8 mouse cellular contexts compared by ENCODE assay signal in genomic region chr5:127616151-127616550, GRCm38 (mm10). TPM values are rescaled to one million over a fixed set of nuclear protein-coding genes. Genes with fewer than 3 reads are reported as not detected.
A peak's percentile ranks its signal among the peaks of the same experiment; 100 is the strongest.
DNase-seq lines count a peak whose midpoint lies in the region; ATAC-seq and TF ChIP-seq lines count a peak whose summit lies in the region.

No protein-coding gene starts in this region.

- H3K9me3 ChIP-seq in kidney, embryonic 16.5 days (ENCODE audit: low read length): no peaks in the 10 kb centered on the region
- H3K9me3 ChIP-seq in neural tube, embryonic 11.5 days (ENCODE audit: control insufficient read depth, low read length): no peaks in the 10 kb centered on the region

- no peak for TF ChIP-seq CTCF in cortical plate, adult 2 months (IDR thresholded peaks at IDR 0.05; ENCODE audit: extremely low read depth, insufficient read depth, low read length)

- intact Hi-C loops in gastrocnemius, postnatal 14 days (cut with DNase I; ENCODE audit: low total_unique reads): no loop called here

- peak overlapping the region; percentile 95 for H3K4me3 ChIP-seq in kidney, embryonic 16.5 days (ENCODE audit: low read length)
- H3K4me3 ChIP-seq in cortical plate, adult 2 months (ENCODE audit: insufficient read depth, low read length): peak overlapping the region; percentile 76
- H3K4me3 ChIP-seq in neural tube, embryonic 11.5 days (ENCODE audit: low read depth, low read length): peak overlapping the region; percentile 78

- no peaks in the 10 kb centered on the region for H3K27me3 ChIP-seq in kidney, embryonic 16.5 days (ENCODE audit: insufficient read depth, low read length)
- no peaks in the 10 kb centered on the region for H3K27me3 ChIP-seq in neural tube, embryonic 11.5 days (ENCODE audit: control insufficient read depth, insufficient read depth, low read length)

- no peak for ATAC-seq in kidney, embryonic 16.5 days (ENCODE audit: low FRiP score, low TSS enrichment)
- ATAC-seq in neural tube, embryonic 11.5 days (ENCODE audit: insufficient read depth, low FRiP score, low TSS enrichment): no peak; the same call in 1 of the 2 replicates

- H3K27ac ChIP-seq in kidney, embryonic 16.5 days (ENCODE audit: low read length): no peak overlapping the region
- H3K27ac ChIP-seq in cortical plate, adult 2 months (ENCODE audit: insufficient read depth, low read length): peak overlapping the region; percentile 69
- H3K27ac ChIP-seq in neural tube, embryonic 11.5 days (ENCODE audit: low read depth, low read length): no peak overlapping the region

- H3K4me1 ChIP-seq in kidney, embryonic 16.5 days (ENCODE audit: insufficient read depth, low read length): peaks cover 16% of the 10 kb centered on the region
- H3K4me1 ChIP-seq in cortical plate, adult 2 months (ENCODE audit: control insufficient read depth, insufficient read depth, low read length): peaks cover 17% of the 10 kb centered on the region
- H3K4me1 ChIP-seq in neural tube, embryonic 11.5 days (ENCODE audit: control insufficient read depth, insufficient read depth, low read length): peaks cover 14% of the 10 kb centered on the region

- no peak for DNase-seq in kidney, adult 9 months
- DNase-seq in induced T-regulatory cell, adult 2 months (ENCODE audit: low read depth): peak; percentile 45
- DNase-seq in neural tube, embryonic 11.5 days (ENCODE audit: low spot score): no peak
- no peak for DNase-seq in urinary bladder, postnatal 10 days (ENCODE audit: low spot score)
- DNase-seq in gastrocnemius, postnatal 14 days: no peak
- no peak for DNase-seq in lung, postnatal 4 days

- peak overlapping the region; percentile 97 for H3K9ac ChIP-seq in kidney, embryonic 16.5 days (replicated peaks; ENCODE audit: low read length)
- peak overlapping the region; percentile 97 for H3K9ac ChIP-seq in neural tube, embryonic 11.5 days (ENCODE audit: low read length)

- TF ChIP-seq POLR2A in cortical plate, adult 2 months (IDR thresholded peaks at IDR 0.05; ENCODE audit: extremely low read depth, insufficient read depth, low read length): no peak

- 3% methylated on average over 3 of the region's 5 CpGs for WGBS in kidney, embryonic 16.5 days
- 12% methylated on average over 3 of the region's 5 CpGs for WGBS in neural tube, embryonic 11.5 days

- H3K36me3 ChIP-seq in kidney, embryonic 16.5 days (ENCODE audit: insufficient read depth, low read length): no peaks in the 10 kb centered on the region
- H3K36me3 ChIP-seq in neural tube, embryonic 11.5 days (ENCODE audit: control insufficient read depth, insufficient read depth, low read length): no peaks in the 10 kb centered on the region

- H3K4me2 ChIP-seq in kidney, embryonic 16.5 days (replicated peaks; ENCODE audit: low read depth, low read length): peak overlapping the region; percentile 95
- H3K4me2 ChIP-seq in neural tube, embryonic 11.5 days (ENCODE audit: low read depth): peak overlapping the region; percentile 94

RNA-seq across cellular contexts. Expression of gene Glt1d1, which starts 15.9 kb away (rescaled TPM):
- polyA plus RNA-seq in kidney, embryonic 16.5 days (2015; fragmentation: Nextera tagmentation; extraction: Ambion mirVana): 0.27 and 0.54 TPM in 2 replicates
- polyA plus RNA-seq in cortical plate, adult 2 months (2012; rRNA removed): 20.5 and 20.9 TPM in 2 replicates
- 0.89 and 1.1 TPM in 2 replicates for polyA plus RNA-seq in neural tube, embryonic 11.5 days (2014; fragmentation: Nextera tagmentation; extraction: Ambion mirVana)
- not detected for total RNA-seq in gastrocnemius, postnatal 14 days (2021)

RNA-seq across cellular contexts. Expression of gene Slc15a4, which starts 16.5 kb away (rescaled TPM):
- polyA plus RNA-seq in kidney, embryonic 16.5 days (2015; fragmentation: Nextera tagmentation; extraction: Ambion mirVana): 20.5 and 23.3 TPM in 2 replicates
- polyA plus RNA-seq in cortical plate, adult 2 months (2012; rRNA removed): 21.3 and 32.0 TPM in 2 replicates
- 20.6 and 25.5 TPM in 2 replicates for polyA plus RNA-seq in neural tube, embryonic 11.5 days (2014; fragmentation: Nextera tagmentation; extraction: Ambion mirVana)
- 10 to 100 TPM in 1 of 2 experiments, 1 to 10 TPM in 1; 8.3 to 11.1 TPM for total RNA-seq in gastrocnemius, postnatal 14 days (2021)

Comparison
In these comparisons a context has a peak if more than half of its experiments do, and no peak if none do; other contexts are left out.
1. RNA of gene Glt1d1, which starts 15.9 kb away (polyA plus RNA-seq): 20.5 to 20.9 TPM in cortical plate, adult 2 months; 0.89 to 1.1 TPM in neural tube, embryonic 11.5 days and 0.27 to 0.54 TPM in kidney, embryonic 16.5 days; every median in the first group is over 10 times any median in the second.
2. Peak in every context shown above with its lines, with median percentiles within 50 percentile points of each other: H3K4me3 ChIP-seq.